Mouse (Mus musculus): Measurements from ENCODE around the gene Hsp90ab1. TPM values are rescaled to one million over a fixed set of nuclear protein-coding genes. Genes with fewer than 3 reads are reported as not detected.

Hsp90ab1 gene
- total and polyA plus RNA-seq, 2 experiments from 2014 or later, result 1,063 to 1,371 TPM

DNA sequence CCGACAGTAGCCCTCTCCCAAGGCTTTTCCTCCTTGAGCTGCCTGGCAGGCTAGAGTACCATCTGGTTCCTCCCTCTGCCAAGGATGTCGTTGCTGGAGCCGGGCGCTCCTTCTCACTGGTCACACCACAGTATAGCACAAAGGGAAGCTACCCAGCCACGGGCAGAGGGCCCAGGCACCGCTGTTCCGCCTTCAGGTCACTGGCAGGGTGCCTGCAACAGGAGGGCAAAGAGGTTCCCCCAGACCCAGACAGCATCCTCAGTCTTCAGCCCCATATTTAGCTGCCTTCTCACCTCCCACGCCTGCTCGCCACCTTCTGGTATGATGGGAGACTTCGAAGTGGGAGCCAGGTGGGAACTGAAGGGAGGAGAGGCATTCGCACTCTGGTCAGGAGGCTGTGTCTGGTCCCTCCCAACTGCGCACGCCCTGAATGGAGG, 42.7 kb downstream of the Hsp90ab1 start:
- ATAC-seq (ENCODE audit: low FRiP score), result peak; percentile 32; the same call in 1 of the 2 replicates
- Histone ChIP-seq H3K4me1 (ENCODE audit: insufficient read depth, low read length) (no peaks in the 10 kb centered on the region), H3K27me3 (ENCODE audit: insufficient read depth, low read length) (peaks cover 8% of the 10 kb centered on the region; the same call in 1 of the 2 replicates), H3K4me2 (ENCODE audit: low read depth, low read length, poor library complexity, severe bottlenecking) (no peak overlapping the region), H3K4me3 (ENCODE audit: low read depth, low read length) (no peak overlapping the region), H3K27ac (ENCODE audit: low read depth, low read length) (no peak overlapping the region), H3K9me3 (ENCODE audit: low read length) (no peaks in the 10 kb centered on the region), H3K36me3 (ENCODE audit: insufficient read depth, low read length) (no peaks in the 10 kb centered on the region), H3K9ac (replicated peaks; ENCODE audit: low read length, poor library complexity, severe bottlenecking) (no peak overlapping the region)
- peak; percentile 84 for DNase-seq (ENCODE audit: low spot score)
- 0 out of 2 replicates have a peak, but pooled peaks have one; percentile 13 for TF ChIP-seq CTCF (IDR thresholded peaks at IDR 0.05)
- 43% methylated on average over 13 of the region's 13 CpGs for WGBS

DNA sequence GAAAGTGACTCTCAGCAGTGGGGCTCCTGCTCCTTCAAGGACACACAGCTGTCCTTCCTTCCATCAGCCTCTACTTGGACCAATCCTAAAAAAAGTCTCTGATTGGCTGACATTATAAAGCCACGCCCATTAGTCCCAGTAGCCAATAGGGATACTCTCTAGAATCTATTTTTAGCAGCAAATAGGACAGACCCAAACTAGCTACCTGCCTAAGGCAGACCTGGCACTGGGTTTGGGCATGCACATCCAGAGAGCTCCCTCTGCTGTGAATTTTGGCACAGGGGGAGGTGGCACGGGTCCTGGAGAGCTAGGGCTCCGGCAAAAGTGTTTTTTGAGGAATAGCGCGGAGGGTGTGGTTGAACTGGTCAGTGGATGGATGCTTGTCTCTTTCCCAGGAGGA, 46.5 kb downstream of the Hsp90ab1 start:
- H3K4me3 ChIP-seq (ENCODE audit: low read depth, low read length), result no peak overlapping the region
- peaks cover 5% of the 10 kb centered on the region; the same call in 1 of the 2 replicates for H3K4me1 ChIP-seq (ENCODE audit: insufficient read depth, low read length)
- no peaks in the 10 kb centered on the region for H3K9me3 ChIP-seq (ENCODE audit: low read length)
- 17% methylated on average over 5 of the region's 5 CpGs for WGBS
- DNase-seq (ENCODE audit: low spot score) (peak; percentile 76), ATAC-seq (ENCODE audit: low FRiP score) (0 out of 2 replicates have a peak, but pooled peaks have one; percentile 18)
- no peak overlapping the region for H3K9ac ChIP-seq (replicated peaks; ENCODE audit: low read length, poor library complexity, severe bottlenecking)
- no peak overlapping the region for H3K27ac ChIP-seq (ENCODE audit: low read depth, low read length)
- TF ChIP-seq CTCF (IDR thresholded peaks at IDR 0.05), result 0 out of 2 replicates have a peak, but pooled peaks have one; percentile 12
- H3K27me3 ChIP-seq (ENCODE audit: insufficient read depth, low read length), result peaks cover 8% of the 10 kb centered on the region; the same call in 1 of the 2 replicates
- H3K36me3 ChIP-seq (ENCODE audit: insufficient read depth, low read length), result no peaks in the 10 kb centered on the region
- no peak overlapping the region for H3K4me2 ChIP-seq (ENCODE audit: low read depth, low read length, poor library complexity, severe bottlenecking)

DNA sequence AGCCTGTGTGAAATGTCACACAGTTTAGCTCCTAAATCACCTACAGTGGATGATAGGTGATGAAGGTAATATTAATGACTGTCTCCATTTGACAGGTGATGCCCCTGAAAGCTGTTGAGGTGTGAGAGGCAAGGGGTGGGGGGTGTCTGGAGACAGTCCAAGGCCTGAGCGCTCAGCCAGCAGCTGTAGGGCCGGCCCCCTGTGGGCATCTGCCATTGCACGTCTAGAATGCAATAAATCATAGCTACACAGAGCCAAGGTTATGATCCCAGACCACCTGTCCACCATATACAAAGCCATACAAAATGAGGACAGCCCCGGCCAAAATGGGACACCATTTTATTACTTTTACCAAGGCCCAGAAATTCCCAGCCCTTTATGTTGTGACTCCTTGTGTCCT, 48.1 kb downstream of the Hsp90ab1 start:
- Histone ChIP-seq H3K4me2 (ENCODE audit: low read depth, low read length, poor library complexity, severe bottlenecking) (no peak overlapping the region), H3K9ac (replicated peaks; ENCODE audit: low read length, poor library complexity, severe bottlenecking) (no peak overlapping the region), H3K9me3 (ENCODE audit: low read length) (no peaks in the 10 kb centered on the region), H3K27ac (ENCODE audit: low read depth, low read length) (no peak overlapping the region), H3K4me1 (ENCODE audit: insufficient read depth, low read length) (peaks cover 5% of the 10 kb centered on the region; the same call in 1 of the 2 replicates), H3K27me3 (ENCODE audit: insufficient read depth, low read length) (peaks cover 8% of the 10 kb centered on the region; the same call in 1 of the 2 replicates), H3K36me3 (ENCODE audit: insufficient read depth, low read length) (no peaks in the 10 kb centered on the region), H3K4me3 (ENCODE audit: low read depth, low read length) (no peak overlapping the region)
- ATAC-seq (ENCODE audit: low FRiP score) (no peak), DNase-seq (ENCODE audit: low spot score) (peak; percentile 59)
- TF ChIP-seq CTCF (IDR thresholded peaks at IDR 0.05), result no peak
- 69% methylated on average over 4 of the region's 4 CpGs for WGBS

DNA sequence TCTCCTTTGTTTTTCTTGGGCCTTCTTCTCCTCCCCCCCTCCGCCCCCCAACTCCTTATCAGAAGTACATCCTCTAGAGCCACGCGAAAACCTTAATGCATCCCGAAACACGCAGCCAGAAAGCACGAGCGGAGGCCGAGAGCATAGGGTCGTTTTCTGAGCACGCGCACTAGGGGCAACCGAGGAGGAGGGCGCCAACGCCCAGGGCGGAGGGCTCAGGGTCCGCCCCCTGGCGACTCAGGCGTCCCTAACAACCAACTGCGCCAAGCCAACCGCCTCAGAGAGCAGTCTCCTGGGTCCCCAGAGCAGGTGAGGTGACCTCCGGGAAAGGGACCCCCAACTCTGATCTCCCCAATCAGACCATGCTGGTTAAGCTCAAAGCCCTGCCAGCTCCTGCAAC, 49.8 kb downstream of the Hsp90ab1 start, which contains the start of gene Tcte1:
Tcte1 (plus strand) TSS at position 172 of the 400 bp plus-strand sequence.
- no peak; the same call in 1 of the 2 replicates for TF ChIP-seq CTCF (IDR thresholded peaks at IDR 0.05)
- H3K4me2 ChIP-seq (ENCODE audit: low read depth, low read length, poor library complexity, severe bottlenecking), result peak within 1 kb of the TSS; percentile 69
- peaks cover 5% of the 10 kb centered on the region; the same call in 1 of the 2 replicates for H3K4me1 ChIP-seq (ENCODE audit: insufficient read depth, low read length)
- peak within 1 kb of the TSS; percentile 57 for H3K9ac ChIP-seq (replicated peaks; ENCODE audit: low read length, poor library complexity, severe bottlenecking)
- H3K27me3 ChIP-seq (ENCODE audit: insufficient read depth, low read length), result peaks cover 8% of the 10 kb centered on the region; the same call in 1 of the 2 replicates
- peak within 1 kb of the TSS; percentile 36 for H3K4me3 ChIP-seq (ENCODE audit: low read depth, low read length)
- H3K36me3 ChIP-seq (ENCODE audit: insufficient read depth, low read length), result peaks cover 10% of the 10 kb centered on the region
- peak; percentile 42; the same call in 1 of the 2 replicates for ATAC-seq (ENCODE audit: low FRiP score)
- DNase-seq (ENCODE audit: low spot score), result peak; percentile 74
- no peaks in the 10 kb centered on the region for H3K9me3 ChIP-seq (ENCODE audit: low read length)
- WGBS, result under 1% methylated on average over 20 of the region's 21 CpGs
- H3K27ac ChIP-seq (ENCODE audit: low read depth, low read length), result peak within 1 kb of the TSS; percentile 32; the same call in 1 of the 2 replicates

DNA sequence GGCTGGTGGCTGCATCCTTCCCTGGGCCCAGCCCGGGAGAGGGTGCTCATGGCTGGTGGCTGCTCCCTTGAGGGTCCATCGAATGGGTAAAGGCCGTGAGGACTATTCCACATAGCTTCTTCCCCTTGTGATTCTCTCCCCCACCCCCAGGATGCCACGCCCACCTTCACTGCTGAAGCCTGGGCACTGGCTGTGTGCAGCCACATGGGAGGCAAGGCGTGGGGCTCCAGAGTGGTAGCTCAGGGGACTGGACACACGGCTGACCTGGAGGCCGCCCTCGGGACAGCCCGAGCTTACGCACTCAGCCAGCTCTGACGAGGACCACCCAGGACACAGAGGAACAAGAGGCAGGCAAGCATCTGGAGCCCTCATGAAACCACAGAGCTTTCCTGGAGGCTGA, 52.9 kb downstream of the Hsp90ab1 start:
- Histone ChIP-seq H3K27me3 (ENCODE audit: insufficient read depth, low read length) (peaks cover 8% of the 10 kb centered on the region; the same call in 1 of the 2 replicates), H3K4me2 (ENCODE audit: low read depth, low read length, poor library complexity, severe bottlenecking) (no peak overlapping the region), H3K9ac (replicated peaks; ENCODE audit: low read length, poor library complexity, severe bottlenecking) (no peak overlapping the region), H3K36me3 (ENCODE audit: insufficient read depth, low read length) (peaks cover 20% of the 10 kb centered on the region), H3K4me1 (ENCODE audit: insufficient read depth, low read length) (peaks cover 5% of the 10 kb centered on the region; the same call in 1 of the 2 replicates), H3K27ac (ENCODE audit: low read depth, low read length) (no peak overlapping the region), H3K4me3 (ENCODE audit: low read depth, low read length) (no peak overlapping the region), H3K9me3 (ENCODE audit: low read length) (no peaks in the 10 kb centered on the region)
- TF ChIP-seq CTCF (IDR thresholded peaks at IDR 0.05), result no peak
- 82% methylated on average over 11 of the region's 11 CpGs for WGBS
- ATAC-seq (ENCODE audit: low FRiP score) (no peak), DNase-seq (ENCODE audit: low spot score) (no peak)

DNA sequence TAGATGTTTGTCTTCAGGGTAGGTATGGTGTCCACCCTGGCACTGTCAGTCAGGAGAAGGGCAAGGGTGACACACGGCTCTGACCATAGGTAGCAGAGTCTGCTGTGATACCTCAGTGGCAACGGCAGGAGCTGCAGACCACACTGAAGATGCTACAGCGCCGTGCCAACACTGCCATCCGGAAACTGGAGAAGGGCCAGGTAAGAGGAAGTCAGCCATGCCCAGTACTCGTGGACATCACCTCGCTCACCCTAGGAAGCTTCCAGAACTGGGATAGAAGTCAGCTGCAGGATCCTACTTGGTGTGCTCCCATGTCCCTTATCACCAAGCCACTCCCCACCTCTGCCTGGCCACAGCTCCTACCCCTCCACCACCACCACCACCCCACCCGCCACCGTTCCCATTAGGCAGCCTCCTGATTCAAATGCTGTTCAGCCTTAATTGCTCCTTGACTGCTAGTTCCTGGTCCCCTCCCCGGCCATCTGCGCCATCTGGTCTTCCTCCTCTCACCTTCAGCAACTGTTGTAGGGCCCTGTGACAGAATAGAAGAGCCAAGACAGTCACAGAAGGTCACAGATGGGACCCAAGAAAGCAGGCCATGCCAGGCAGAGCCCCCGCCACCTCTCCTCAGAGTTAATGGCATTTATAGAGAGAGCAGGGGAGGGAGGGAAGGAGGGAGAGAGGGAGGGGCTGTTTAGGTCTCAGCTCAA, 54.1 kb downstream of the Hsp90ab1 start:
- no peak overlapping the region for H3K4me2 ChIP-seq (ENCODE audit: low read depth, low read length, poor library complexity, severe bottlenecking)
- DNase-seq (ENCODE audit: low spot score) (peak; percentile 79), ATAC-seq (ENCODE audit: low FRiP score) (no peak; the same call in 1 of the 2 replicates)
- H3K4me1 ChIP-seq (ENCODE audit: insufficient read depth, low read length), result peaks cover 5% of the 10 kb centered on the region; the same call in 1 of the 2 replicates
- no peaks in the 10 kb centered on the region for H3K9me3 ChIP-seq (ENCODE audit: low read length)
- no peaks in the 10 kb centered on the region for H3K27me3 ChIP-seq (ENCODE audit: insufficient read depth, low read length)
- no peak overlapping the region for H3K9ac ChIP-seq (replicated peaks; ENCODE audit: low read length, poor library complexity, severe bottlenecking)
- H3K36me3 ChIP-seq (ENCODE audit: insufficient read depth, low read length), result peaks cover 20% of the 10 kb centered on the region
- WGBS, result 87% methylated on average over 12 of the region's 12 CpGs
- H3K27ac ChIP-seq (ENCODE audit: low read depth, low read length), result no peak overlapping the region
- no peak overlapping the region for H3K4me3 ChIP-seq (ENCODE audit: low read depth, low read length)
- TF ChIP-seq CTCF (IDR thresholded peaks at IDR 0.05), result no peak

Other genes starting within 250 kb of the Hsp90ab1 start
- gene Cdc5l, start 139.5 kb downstream of the Hsp90ab1 start, total RNA-seq (2014; rRNA removed), result 36.7 and 47.4 TPM in 2 replicates
- gene Cdc5l, start 139.5 kb downstream of the Hsp90ab1 start, polyA plus RNA-seq (2015; fragmentation: Nextera tagmentation; extraction: Ambion mirVana), result 54.3 and 57.9 TPM in 2 replicates
- gene Spats1, start 97.9 kb downstream of the Hsp90ab1 start, total RNA-seq (2014; rRNA removed), result 2.3 and 5.8 TPM in 2 replicates
- gene Spats1, start 97.9 kb downstream of the Hsp90ab1 start, polyA plus RNA-seq (2015; fragmentation: Nextera tagmentation; extraction: Ambion mirVana), result 3.4 and 3.6 TPM in 2 replicates
- 19.8 and 31.4 TPM in 2 replicates for gene Aars2, start 66.4 kb downstream of the Hsp90ab1 start, total RNA-seq (2014; rRNA removed)
- 13.9 and 15.2 TPM in 2 replicates for gene Aars2, start 66.4 kb downstream of the Hsp90ab1 start, polyA plus RNA-seq (2015; fragmentation: Nextera tagmentation; extraction: Ambion mirVana)
- 0.99 and 1.2 TPM in 2 replicates for gene Tcte1, start 49.8 kb downstream of the Hsp90ab1 start, total RNA-seq (2014; rRNA removed)
- gene Tcte1, start 49.8 kb downstream of the Hsp90ab1 start, polyA plus RNA-seq (2015; fragmentation: Nextera tagmentation; extraction: Ambion mirVana), result 4.2 and 4.6 TPM in 2 replicates
- 77.9 and 95.6 TPM in 2 replicates for gene Tmem151b, start 23.6 kb downstream of the Hsp90ab1 start, total RNA-seq (2014; rRNA removed)
- 29.1 and 30.7 TPM in 2 replicates for gene Tmem151b, start 23.6 kb downstream of the Hsp90ab1 start, polyA plus RNA-seq (2015; fragmentation: Nextera tagmentation; extraction: Ambion mirVana)
- gene Nfkbie, start 17.6 kb downstream of the Hsp90ab1 start, total RNA-seq (2014; rRNA removed), result 2.0 and 4.8 TPM in 2 replicates
- 2.5 and 3.1 TPM in 2 replicates for gene Nfkbie, start 17.6 kb downstream of the Hsp90ab1 start, polyA plus RNA-seq (2015; fragmentation: Nextera tagmentation; extraction: Ambion mirVana)
- gene Slc35b2, start 9.4 kb downstream of the Hsp90ab1 start, total RNA-seq (2014; rRNA removed), result 91.7 and 113 TPM in 2 replicates
- gene Slc35b2, start 9.4 kb downstream of the Hsp90ab1 start, polyA plus RNA-seq (2015; fragmentation: Nextera tagmentation; extraction: Ambion mirVana), result 71.8 and 75.3 TPM in 2 replicates
- 45.3 and 82.1 TPM in 2 replicates for gene Slc29a1, start 26.3 kb upstream of the Hsp90ab1 start, total RNA-seq (2014; rRNA removed)
- gene Slc29a1, start 26.3 kb upstream of the Hsp90ab1 start, polyA plus RNA-seq (2015; fragmentation: Nextera tagmentation; extraction: Ambion mirVana), result 38.4 TPM in 2 replicates
- not detected in 2 replicates for gene Mymx, start 28.8 kb upstream of the Hsp90ab1 start, total RNA-seq (2014; rRNA removed)
- not detected in 2 replicates for gene Mymx, start 28.8 kb upstream of the Hsp90ab1 start, polyA plus RNA-seq (2015; fragmentation: Nextera tagmentation; extraction: Ambion mirVana)
- gene Capn11, start 86.1 kb upstream of the Hsp90ab1 start, total RNA-seq (2014; rRNA removed), result 1.2 and 1.4 TPM in 2 replicates
- gene Capn11, start 86.1 kb upstream of the Hsp90ab1 start, polyA plus RNA-seq (2015; fragmentation: Nextera tagmentation; extraction: Ambion mirVana), result 0.19 and 1.4 TPM in 2 replicates
- gene Mrpl14, start 113.1 kb upstream of the Hsp90ab1 start, total RNA-seq (2014; rRNA removed), result 41.9 and 42.8 TPM in 2 replicates
- gene Mrpl14, start 113.1 kb upstream of the Hsp90ab1 start, polyA plus RNA-seq (2015; fragmentation: Nextera tagmentation; extraction: Ambion mirVana), result 113 and 114 TPM in 2 replicates
- 213 and 264 TPM in 2 replicates for gene Tmem63b, start 113.6 kb upstream of the Hsp90ab1 start, total RNA-seq (2014; rRNA removed)
- 149 and 153 TPM in 2 replicates for gene Tmem63b, start 113.6 kb upstream of the Hsp90ab1 start, polyA plus RNA-seq (2015; fragmentation: Nextera tagmentation; extraction: Ambion mirVana)
- not detected in 2 replicates for gene 1600014C23Rik, start 160.6 kb upstream of the Hsp90ab1 start, total RNA-seq (2014; rRNA removed)
- 0.67 TPM in 1 of 2 replicates, not detected in the other for gene 1600014C23Rik, start 160.6 kb upstream of the Hsp90ab1 start, polyA plus RNA-seq (2015; fragmentation: Nextera tagmentation; extraction: Ambion mirVana)

Measured in midbrain, postnatal 0 days (tissue).